Mouse (Mus musculus) ES-Bruce4 (cell line): ENCODE data around the gene Wdr17. TPM values are rescaled to one million over a fixed set of nuclear protein-coding genes. Genes with fewer than 3 reads are reported as not detected.

ENCODE experiments used
- H3K27ac ChIP-seq: 2 replicates; pipeline ENCODE4 v1.5.1; 2012; ENCODE audit warnings: low read length, inconsistent platforms; ENCODE audit not compliant: insufficient read depth
- H3K27me3 ChIP-seq: 2 replicates; pipeline ENCODE4 v1.6.1; 2012; ENCODE audit warnings: mild to moderate bottlenecking, low read length, inconsistent platforms; ENCODE audit not compliant: control insufficient read depth, poor library complexity, insufficient read depth, severe bottlenecking
- H3K36me3 ChIP-seq: 2 replicates; pipeline ENCODE4 v1.6.1; 2012; ENCODE audit warnings: inconsistent platforms, mild to moderate bottlenecking, low read length, moderate library complexity; ENCODE audit not compliant: control insufficient read depth, poor library complexity, insufficient read depth, severe bottlenecking
- H3K4me1 ChIP-seq: one replicate; pipeline ENCODE4 v1.8.1; 2011; ENCODE audit warnings: low read length; ENCODE audit not compliant: control insufficient read depth, insufficient read depth
- H3K4me3 ChIP-seq: 2 replicates; pipeline ENCODE4 v1.5.1; 2011; ENCODE audit warnings: low read depth, mild to moderate bottlenecking, low read length
- H3K9ac ChIP-seq: 2 replicates; pipeline ENCODE4 v1.6.1; 2012; ENCODE audit warnings: low read depth, mild to moderate bottlenecking, inconsistent platforms; ENCODE audit not compliant: poor library complexity, severe bottlenecking
- H3K9me3 ChIP-seq: replicated peaks from 2 replicates; pipeline ENCODE4 v1.6.1; 2012; ENCODE audit warnings: mild to moderate bottlenecking, low read length, inconsistent platforms; ENCODE audit not compliant: control insufficient read depth, poor library complexity, insufficient read depth, severe bottlenecking
- CTCF ChIP-seq: IDR thresholded peaks from one replicate; pipeline ENCODE4 v1.8.1; 2011; ENCODE audit warnings: low read depth, low read length
- EP300 ChIP-seq: IDR thresholded peaks from 2 replicates; pipeline ENCODE4 v1.6.1; 2011; ENCODE audit warnings: low read depth, low read length; ENCODE audit not compliant: insufficient read depth
- POLR2A ChIP-seq: IDR thresholded peaks from one replicate; pipeline ENCODE4 v1.8.1; 2011; ENCODE audit warnings: low read length; ENCODE audit not compliant: insufficient read depth
- polyA plus RNA-seq: library from polyadenylated mRNA; stranded (reverse); fragments of >200 nt; gene quantifications from 2 replicates; pipeline ENCODE4 v1.2.4, GENCODE M21; 2011; ENCODE audit warnings: low read depth; ENCODE audit not compliant: missing spikeins, insufficient read depth, insufficient read length

Wdr17 gene
- polyA plus RNA-seq, 1 experiment: 0.97 TPM

DNA sequence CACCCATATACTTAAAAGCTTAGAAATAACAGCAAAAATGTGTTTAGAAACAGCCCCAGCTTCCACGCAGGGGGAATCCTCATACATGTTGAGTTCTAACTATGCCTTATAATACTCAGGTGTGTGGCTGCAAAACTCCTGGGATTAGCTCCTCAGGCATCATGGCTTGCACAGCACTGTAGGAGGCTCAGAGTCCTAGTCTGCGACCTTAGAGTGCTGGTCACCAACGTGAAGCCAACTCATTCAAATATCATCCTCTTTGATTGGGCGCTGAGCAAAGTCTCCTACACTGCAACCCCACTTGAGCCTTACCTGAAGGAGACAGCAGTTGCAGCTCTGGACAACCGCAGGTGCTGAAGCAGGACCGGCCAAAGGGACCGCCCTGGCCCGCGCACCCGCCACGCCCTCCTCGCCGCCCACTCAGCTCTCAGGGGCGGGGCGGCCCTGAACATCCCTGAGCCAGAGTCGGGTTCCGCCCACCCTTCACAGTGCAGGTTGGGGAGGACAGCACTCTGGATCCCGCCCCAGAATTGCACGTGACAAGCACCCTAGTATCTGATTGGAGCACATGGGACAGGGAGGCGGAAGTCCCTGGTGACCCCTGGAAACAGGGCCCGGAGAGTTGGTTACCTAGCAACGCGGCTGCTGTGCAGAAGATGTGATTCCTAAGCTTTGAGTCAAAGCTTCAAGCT lies 162.9 kb downstream of the Wdr17 start:
- no peak overlapping the region for H3K9ac ChIP-seq
- no peaks in the 10 kb centered on the region for H3K27me3 ChIP-seq
- H3K4me3 ChIP-seq: peak overlapping the region; percentile 42
- H3K4me1 ChIP-seq: no peaks in the 10 kb centered on the region
- TF ChIP-seq POLR2A (no peak), EP300 (no peak), CTCF (no peak)
- no peaks in the 10 kb centered on the region for H3K36me3 ChIP-seq
- H3K9me3 ChIP-seq: no peaks in the 10 kb centered on the region
- H3K27ac ChIP-seq: no peak overlapping the region

DNA sequence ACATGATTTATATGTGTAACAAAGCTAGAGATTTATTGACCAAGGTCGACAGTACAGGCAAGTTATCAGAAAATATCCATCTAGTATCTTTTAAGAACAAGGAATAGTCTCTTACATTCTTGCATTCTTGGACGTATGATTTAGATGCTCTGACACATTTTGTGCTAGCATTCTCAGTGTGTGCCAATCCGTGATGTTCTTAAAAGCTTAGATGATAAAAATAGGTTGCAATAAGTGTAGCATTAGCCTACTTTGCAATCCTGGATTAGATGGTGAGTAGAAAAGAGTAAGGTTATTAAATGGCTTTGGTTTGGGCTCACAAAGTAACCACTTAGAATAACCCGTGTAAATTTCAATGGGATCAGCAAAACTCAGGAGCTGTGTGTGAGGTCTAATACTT lies 168.5 kb downstream of the Wdr17 start:
- Histone ChIP-seq H3K9ac (no peak overlapping the region), H3K27me3 (no peaks in the 10 kb centered on the region), H3K27ac (no peak overlapping the region), H3K9me3 (no peaks in the 10 kb centered on the region), H3K36me3 (no peaks in the 10 kb centered on the region), H3K4me1 (no peaks in the 10 kb centered on the region), H3K4me3 (no peak overlapping the region)
- TF ChIP-seq EP300: no peak
- TF ChIP-seq CTCF: no peak
- no peak for TF ChIP-seq POLR2A

DNA sequence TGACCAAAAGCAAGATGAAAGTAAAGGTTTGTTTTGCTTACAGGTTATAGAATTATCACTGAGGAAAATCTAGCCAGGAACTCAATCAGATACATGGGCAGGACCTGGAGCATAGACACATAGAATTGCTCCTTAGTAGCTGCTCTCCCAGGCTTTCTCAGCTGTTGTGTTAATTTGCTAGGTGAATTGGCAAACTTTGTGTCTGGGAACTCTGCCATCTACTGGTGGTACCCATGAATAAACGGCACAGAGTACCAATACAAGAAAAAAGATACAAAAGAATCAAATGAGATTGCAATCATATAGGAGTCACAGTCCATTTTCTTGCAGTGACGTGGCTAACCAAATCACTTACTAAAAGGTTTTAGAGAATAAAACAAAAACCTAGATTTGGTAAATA lies 181.2 kb downstream of the Wdr17 start:
- H3K4me1 ChIP-seq: no peaks in the 10 kb centered on the region
- no peak overlapping the region for H3K9ac ChIP-seq
- no peak overlapping the region for H3K4me3 ChIP-seq
- H3K36me3 ChIP-seq: no peaks in the 10 kb centered on the region
- no peaks in the 10 kb centered on the region for H3K9me3 ChIP-seq
- H3K27ac ChIP-seq: no peak overlapping the region
- no peaks in the 10 kb centered on the region for H3K27me3 ChIP-seq
- no peak for TF ChIP-seq EP300

DNA sequence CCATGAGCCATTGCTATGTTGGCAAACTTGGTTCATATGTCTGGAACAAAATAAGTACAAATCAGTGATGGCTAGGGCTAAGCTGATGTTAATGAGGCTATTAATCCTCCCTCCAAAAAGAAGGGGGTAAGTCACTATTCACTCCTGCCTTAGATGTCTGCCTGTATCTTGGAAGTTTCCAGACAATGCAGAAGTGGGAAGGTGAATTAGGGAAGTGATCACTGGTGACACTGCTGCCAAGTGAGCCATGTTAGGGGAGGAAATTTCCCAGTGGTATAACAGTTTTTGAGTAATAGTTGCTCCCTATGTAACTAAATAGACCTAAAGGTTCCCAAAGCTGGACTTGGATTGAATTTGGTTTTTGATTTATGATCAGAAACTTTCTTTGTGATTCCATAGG lies 215.2 kb downstream of the Wdr17 start:
- TF ChIP-seq EP300: no peak
- no peak for TF ChIP-seq POLR2A
- no peak for TF ChIP-seq CTCF
- Histone ChIP-seq H3K9ac (no peak overlapping the region), H3K27me3 (no peaks in the 10 kb centered on the region), H3K9me3 (no peaks in the 10 kb centered on the region), H3K4me3 (no peak overlapping the region), H3K27ac (no peak overlapping the region), H3K36me3 (no peaks in the 10 kb centered on the region), H3K4me1 (no peaks in the 10 kb centered on the region)

DNA sequence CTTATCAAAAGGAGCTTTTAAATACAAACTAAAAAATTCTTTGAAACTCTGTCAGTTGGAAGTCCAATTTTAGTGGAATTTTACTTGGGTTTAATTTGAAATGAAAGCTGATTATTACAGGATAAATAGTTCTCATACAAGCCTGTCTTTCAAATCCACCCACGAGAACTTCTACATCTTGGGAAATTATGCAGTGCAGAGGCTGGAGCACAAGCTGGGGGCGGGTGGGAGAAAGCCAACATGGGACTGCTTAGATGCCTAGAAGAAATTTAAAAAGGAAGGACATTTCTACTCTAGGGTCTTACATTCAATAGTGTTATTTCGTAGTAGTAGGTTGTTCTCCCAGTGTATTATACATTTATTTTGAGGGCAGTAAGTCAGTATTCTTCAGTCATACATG lies 219.2 kb downstream of the Wdr17 start:
- TF ChIP-seq CTCF (no peak), EP300 (no peak), POLR2A (no peak)
- H3K4me1 ChIP-seq: no peaks in the 10 kb centered on the region
- H3K36me3 ChIP-seq: no peaks in the 10 kb centered on the region
- no peak overlapping the region for H3K4me3 ChIP-seq
- no peak overlapping the region for H3K9ac ChIP-seq
- H3K27ac ChIP-seq: no peak overlapping the region
- H3K27me3 ChIP-seq: no peaks in the 10 kb centered on the region
- no peaks in the 10 kb centered on the region for H3K9me3 ChIP-seq

DNA sequence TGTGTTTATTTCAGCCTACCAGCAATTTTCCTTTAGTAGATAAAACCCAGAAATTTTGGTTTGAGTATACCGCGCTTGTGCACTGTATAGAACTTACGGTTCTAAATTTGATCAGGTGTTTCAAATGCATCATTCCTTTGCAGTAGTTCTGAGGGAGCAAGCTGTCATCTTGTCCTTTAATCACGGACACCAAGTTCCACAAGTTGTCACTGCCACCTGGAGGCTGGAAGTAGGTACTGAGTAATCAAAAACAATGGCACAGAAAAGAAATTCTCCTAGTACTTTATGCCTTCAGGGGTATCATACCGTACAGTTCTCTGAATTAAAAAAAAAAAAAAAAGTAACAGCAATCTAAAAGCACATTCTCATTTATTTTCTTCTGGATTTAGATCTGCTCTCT lies 226.3 kb downstream of the Wdr17 start:
- Histone ChIP-seq H3K4me1 (no peaks in the 10 kb centered on the region), H3K36me3 (no peaks in the 10 kb centered on the region), H3K27me3 (no peaks in the 10 kb centered on the region), H3K4me3 (no peak overlapping the region), H3K27ac (no peak overlapping the region), H3K9ac (no peak overlapping the region), H3K9me3 (no peaks in the 10 kb centered on the region)
- TF ChIP-seq EP300 (no peak), POLR2A (no peak), CTCF (peak; percentile 0)
